Mouse (Mus musculus) forebrain, postnatal 0 days (tissue): ENCODE data around the gene Fhod1. TPM values are rescaled to one million over a fixed set of nuclear protein-coding genes. Genes with fewer than 3 reads are reported as not detected.

Experiments
- ATAC-seq: fragments of 200-750 bp; cut with Nextera tagmentation; 2 replicates; pipeline ENCODE4 v1.8.0; 2017; ENCODE audit warnings: mild to moderate bottlenecking, moderate library complexity
- DNase-seq: peaks from one replicate; pipeline ENCODE4 v3.0.0-alpha.2; 2015
- H3K27ac ChIP-seq: fragments of 300-500 bp; sonication (generic); 2 replicates; pipeline ENCODE4 v1.5.1; 2014; ENCODE audit warnings: low read depth, mild to moderate bottlenecking, antibody characterized with exemption, low read length, moderate library complexity, mixed read lengths
- H3K27me3 ChIP-seq: fragments of 300-500 bp; sonication (generic); 2 replicates; pipeline ENCODE4 v1.6.1; 2014; ENCODE audit warnings: mild to moderate bottlenecking, low read length, mixed read lengths; ENCODE audit not compliant: insufficient read depth
- H3K36me3 ChIP-seq: fragments of 300-500 bp; sonication (generic); 2 replicates; pipeline ENCODE4 v1.6.1; 2014; ENCODE audit warnings: mild to moderate bottlenecking, moderate library complexity; ENCODE audit not compliant: insufficient read depth
- H3K4me1 ChIP-seq: fragments of 300-500 bp; sonication (generic); 2 replicates; pipeline ENCODE4 v1.6.1; 2014; ENCODE audit warnings: antibody characterized with exemption; ENCODE audit not compliant: insufficient read depth
- H3K4me2 ChIP-seq: fragments of 300-500 bp; sonication (generic); 2 replicates; pipeline ENCODE4 v1.6.1; 2014; ENCODE audit warnings: low read depth, mild to moderate bottlenecking, moderate library complexity
- H3K4me3 ChIP-seq: fragments of 300-500 bp; sonication (generic); 2 replicates; pipeline ENCODE4 v1.5.1; 2014; ENCODE audit warnings: low read depth, low read length, mixed read lengths
- H3K9ac ChIP-seq: fragments of 300-500 bp; sonication (generic); 2 replicates; pipeline ENCODE4 v1.6.1; 2014; ENCODE audit warnings: mild to moderate bottlenecking
- H3K9me3 ChIP-seq: fragments of 300-500 bp; sonication (generic); 2 replicates; pipeline ENCODE4 v1.6.1; 2016; ENCODE audit warnings: low read length
- CTCF ChIP-seq: sonication (generic); IDR thresholded peaks from 2 replicates; pipeline ENCODE4 v1.5.1; 2016; ENCODE audit warnings: antibody characterized with exemption, control low read depth, low read depth
- WGBS: fragments of 180-500 bp; shearing (Covaris S2); extraction: QIAGEN DNeasy Blood & Tissue Kit; methylation state at CpG from one replicate; pipeline ENCODE4 v1.1.7; 2014; 5-methylcytosine and 5-hydroxymethylcytosine counted together
- polyA plus RNA-seq: library from polyadenylated mRNA; unstranded; fragments of >200 nt; fragmentation: Nextera tagmentation; extraction: Ambion mirVana; gene quantifications from 2 replicates; pipeline ENCODE4 v1.2.1, GENCODE M21; 2015
- total RNA-seq: library from RNA; depleted of rRNA; stranded (reverse); fragments of >200 nt; gene quantifications from 2 replicates; pipeline ENCODE4 v1.2.3, GENCODE M21; 2014

Fhod1 gene
- total and polyA plus RNA-seq, 2 experiments from 2014 or later, result 0.30 to 1.4 TPM

DNA sequence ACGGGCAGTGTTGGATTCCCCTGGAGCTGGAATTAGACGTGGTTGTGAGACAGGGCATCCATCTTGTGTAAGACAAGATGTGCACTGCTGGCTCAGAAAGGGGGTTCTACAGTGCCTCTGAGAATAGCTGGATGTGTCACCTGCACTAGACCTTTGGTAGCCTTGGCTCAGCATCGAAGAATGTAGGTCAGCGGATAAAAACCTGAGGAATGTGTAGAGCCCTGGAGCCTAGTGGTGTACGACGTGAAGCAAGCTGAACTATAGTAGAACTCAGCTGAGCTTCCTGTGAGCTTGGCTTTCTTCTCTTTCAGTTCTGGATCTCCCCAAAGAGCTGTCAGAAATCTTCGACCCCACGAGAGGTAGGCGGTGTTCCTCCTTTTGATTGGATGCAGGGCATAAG, 43.9 kb downstream of the Fhod1 start:
- WGBS, result 86% methylated on average over 9 of the region's 9 CpGs
- Histone ChIP-seq H3K4me1 (peaks cover 5% of the 10 kb centered on the region; the same call in 1 of the 2 replicates), H3K4me3 (no peak overlapping the region), H3K9ac (no peak overlapping the region), H3K4me2 (no peak overlapping the region), H3K36me3 (peaks cover 73% of the 10 kb centered on the region), H3K27ac (no peak overlapping the region), H3K9me3 (no peaks in the 10 kb centered on the region), H3K27me3 (no peaks in the 10 kb centered on the region)
- DNase-seq (no peak), ATAC-seq (no peak)
- no peak for TF ChIP-seq CTCF

DNA sequence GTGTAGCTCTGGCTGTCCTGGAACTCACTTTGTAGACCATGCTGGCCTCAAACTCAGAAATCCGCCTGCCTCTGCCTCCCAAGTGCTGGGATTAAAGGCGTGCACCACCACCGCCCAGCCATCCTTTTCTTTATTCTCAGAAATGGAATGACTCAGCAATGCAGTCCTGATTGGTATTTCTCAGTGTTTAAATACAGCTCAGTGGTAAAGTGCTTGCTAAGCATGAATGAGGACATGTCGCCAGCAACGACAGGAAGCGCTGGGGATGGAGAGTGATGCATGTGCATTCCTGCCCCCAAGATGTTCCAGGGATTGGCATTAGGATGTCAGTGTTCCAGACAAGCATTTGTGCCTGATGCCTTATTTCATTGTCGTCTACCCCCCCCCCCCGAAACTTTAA, 44.4 kb downstream of the Fhod1 start:
- TF ChIP-seq CTCF, result no peak
- Histone ChIP-seq H3K27ac (no peak overlapping the region), H3K9ac (no peak overlapping the region), H3K4me2 (no peak overlapping the region), H3K27me3 (no peaks in the 10 kb centered on the region), H3K9me3 (no peaks in the 10 kb centered on the region), H3K4me1 (peaks cover 10% of the 10 kb centered on the region; the same call in 1 of the 2 replicates), H3K36me3 (peaks cover 68% of the 10 kb centered on the region), H3K4me3 (no peak overlapping the region)
- DNase-seq (no peak), ATAC-seq (no peak)
- WGBS, result 89% methylated on average over 8 of the region's 8 CpGs

GRCm38 (mm10) chr8:105299962-105300361, 47.8 kb downstream of the Fhod1 start:
- H3K4me1 ChIP-seq, result 0 out of 2 replicates have a peak, but pooled peaks cover 9% of the 10 kb centered on the region
- 95% methylated on average over 8 of the region's 8 CpGs for WGBS
- DNase-seq (no peak), ATAC-seq (no peak)
- H3K27ac ChIP-seq, result no peak overlapping the region
- H3K9ac ChIP-seq, result no peak overlapping the region
- no peak for TF ChIP-seq CTCF
- no peaks in the 10 kb centered on the region for H3K27me3 ChIP-seq
- H3K4me2 ChIP-seq, result no peak overlapping the region
- H3K36me3 ChIP-seq, result peaks cover 47% of the 10 kb centered on the region
- no peaks in the 10 kb centered on the region for H3K9me3 ChIP-seq
- no peak overlapping the region for H3K4me3 ChIP-seq

- no peak for TF ChIP-seq CTCF
- H3K4me2 ChIP-seq, result peak overlapping the region; percentile 89
- H3K36me3 ChIP-seq, result peaks cover 35% of the 10 kb centered on the region
- 0 out of 2 replicates have a peak, but pooled peaks cover 9% of the 10 kb centered on the region for H3K4me1 ChIP-seq
- H3K9me3 ChIP-seq, result no peaks in the 10 kb centered on the region
- H3K27ac ChIP-seq, result no peak overlapping the region
- ATAC-seq (no peak), DNase-seq (no peak)
- peak overlapping the region; percentile 95 for H3K9ac ChIP-seq
- 60% methylated on average over 18 of the region's 18 CpGs for WGBS
- H3K4me3 ChIP-seq, result peak overlapping the region; percentile 96
- H3K27me3 ChIP-seq, result no peaks in the 10 kb centered on the region
These were observed 49.2 kb downstream of the Fhod1 start for GRCm38 (mm10) chr8:105298351-105299252.

DNA sequence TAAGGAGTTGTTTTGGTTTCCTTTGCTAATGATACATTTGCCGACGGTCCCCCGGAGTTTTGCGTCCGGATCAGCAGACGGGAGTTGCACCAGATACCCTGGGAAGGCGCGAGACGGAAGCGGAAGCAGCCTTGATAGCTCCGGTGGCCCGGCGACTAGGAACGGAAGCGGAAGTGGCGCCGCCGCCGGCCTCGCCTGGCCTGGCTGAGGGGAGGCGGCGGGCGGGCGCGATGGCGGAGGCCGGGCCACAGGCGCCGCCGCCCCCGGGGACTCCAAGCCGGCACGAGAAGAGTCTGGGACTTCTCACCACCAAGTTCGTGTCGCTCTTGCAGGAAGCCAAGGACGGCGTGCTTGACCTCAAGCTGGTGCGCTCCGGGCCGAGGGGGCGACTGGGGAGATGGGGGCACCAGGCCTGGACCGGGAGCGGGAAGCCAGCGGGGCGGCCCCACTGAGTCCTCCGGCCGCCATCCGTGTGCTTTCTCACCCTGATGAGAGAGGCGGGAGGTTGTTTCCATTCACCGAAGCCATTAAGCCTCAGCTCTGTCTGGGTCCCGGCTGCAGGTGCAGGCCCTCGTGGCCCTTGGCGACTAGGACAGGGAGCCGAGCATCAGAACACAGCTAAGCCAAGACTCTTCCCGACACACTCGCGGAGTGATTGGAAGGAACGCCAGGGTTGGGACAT, 50.1 kb downstream of the Fhod1 start, which contains the start of gene E2f4:
Gene E2f4 (plus strand): TSS at position 153 of the 682 bp plus-strand sequence.
- Histone ChIP-seq H3K36me3 (peaks cover 27% of the 10 kb centered on the region), H3K9me3 (no peaks in the 10 kb centered on the region), H3K27me3 (no peaks in the 10 kb centered on the region), H3K4me2 (peak within 1 kb of the TSS; percentile 89), H3K4me3 (peak within 1 kb of the TSS; percentile 96), H3K27ac (peak within 1 kb of the TSS; percentile 75), H3K9ac (peak within 1 kb of the TSS; percentile 95), H3K4me1 (0 out of 2 replicates have a peak, but pooled peaks cover 9% of the 10 kb centered on the region)
- under 1% methylated on average over 58 of the region's 58 CpGs for WGBS
- DNase-seq (peak; percentile 93), ATAC-seq (peak; percentile 97)
- no peak for TF ChIP-seq CTCF

GRCm38 (mm10) chr8:105295895-105296573, 51.7 kb downstream of the Fhod1 start, which contains the start of gene Exoc3l:
TSS of gene Exoc3l (minus strand) at chr8:105296101.
- H3K4me2 ChIP-seq, result peak within 1 kb of the TSS; percentile 89; the same call in 1 of the 2 replicates
- H3K4me1 ChIP-seq, result peaks cover 11% of the 10 kb centered on the region; the same call in 1 of the 2 replicates
- no peak for TF ChIP-seq CTCF
- ATAC-seq, result no peak
- DNase-seq, result no peak
- H3K27ac ChIP-seq, result no peak within 1 kb of the TSS
- H3K9me3 ChIP-seq, result no peaks in the 10 kb centered on the region
- no peaks in the 10 kb centered on the region for H3K27me3 ChIP-seq
- WGBS, result 76% methylated on average over 11 of the region's 11 CpGs
- no peak within 1 kb of the TSS for H3K4me3 ChIP-seq
- H3K36me3 ChIP-seq, result peaks cover 13% of the 10 kb centered on the region
- no peak within 1 kb of the TSS; the same call in 1 of the 2 replicates for H3K9ac ChIP-seq
